Mouse (Mus musculus): Measurements from ENCODE around the gene Fam208a. TPM values are rescaled to one million over a fixed set of nuclear protein-coding genes. Genes with fewer than 3 reads are reported as not detected.

The Fam208a gene
- total and polyA plus RNA-seq, 3 experiments, result 4.4 to 11.4 (median 8.2) TPM

DNA sequence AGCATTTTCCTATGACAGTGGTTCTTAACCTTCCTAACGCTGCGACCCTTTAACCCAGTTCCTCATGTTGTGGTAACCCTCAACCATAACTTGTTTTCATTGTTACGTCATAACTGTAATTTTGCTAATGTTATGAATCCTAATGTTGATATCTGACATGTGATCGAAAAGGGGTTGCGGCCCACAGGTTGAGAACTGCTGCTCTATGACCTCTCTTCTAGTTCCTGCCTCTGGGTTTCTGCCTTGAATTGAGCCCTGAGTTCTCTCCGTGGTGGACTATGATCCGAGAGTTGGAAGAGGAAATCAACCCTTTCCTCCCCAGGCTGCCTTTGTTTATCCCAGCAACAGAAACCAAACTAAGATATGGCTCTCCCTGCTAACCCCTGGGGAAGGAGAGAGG, 47.2 kb upstream of the Fam208a start:
- H3K79me2 ChIP-seq (replicated peaks; ENCODE audit: control insufficient read depth, extremely low read depth, insufficient read depth, poor library complexity, severe bottlenecking), result no peaks in the 10 kb centered on the region
- H3K4me2 ChIP-seq (ENCODE audit: insufficient read depth, low read depth, poor library complexity, severe bottlenecking), result no peak overlapping the region
- H3K27ac ChIP-seq (ENCODE audit: insufficient read depth, low read depth), result no peak overlapping the region
- H3K9ac ChIP-seq (ENCODE audit: insufficient read depth, low read depth), result no peak overlapping the region
- no peak for DNase-seq (ENCODE audit: extremely low read depth)
- dilution Hi-C loops (cut with MboI; ENCODE audit: extremely low pct_ligation_motif_present, extremely low pct_unique_long_range_greater_than_20kb, low sequenced_read_pairs), result no loop called here
- no peak for TF ChIP-seq MAX (IDR thresholded peaks at IDR 0.05; ENCODE audit: low read length)
- TF ChIP-seq GABPA (IDR thresholded peaks at IDR 0.05; ENCODE audit: insufficient replicate concordance, low read depth, low read length), result no peak
- TF ChIP-seq KAT2A (IDR thresholded peaks at IDR 0.05; ENCODE audit: insufficient replicate concordance, low read length), result no peak
- H3K4me3 ChIP-seq (replicated peaks in 1 of 3; ENCODE audit: low read depth in 2 of 3, low read length in 2 of 3, poor library complexity in 1 of 3), result no peak overlapping the region
- peaks cover 0 to 3% of the 10 kb centered on the region in 2 experiments; a peak in 2 of 4 replicates for H3K4me1 ChIP-seq (ENCODE audit: control insufficient read depth in 1 of 2, insufficient read depth in 2 of 2)
- peaks cover 2% of the 10 kb centered on the region for H3K9me3 ChIP-seq (replicated peaks; ENCODE audit: low read length)
- no peaks in the 10 kb centered on the region for H3K36me3 ChIP-seq (replicated peaks in 1 of 2; ENCODE audit: control insufficient read depth in 1 of 2, insufficient read depth in 1 of 2, low read length in 1 of 2)
- in situ Hi-C loops (cut with MboI; ENCODE audit: low pct_ligation_motif_present, low pct_unique_long_range_greater_than_20kb, low sequenced_read_pairs), result no loop called here
- H3K27me3 ChIP-seq (replicated peaks), result no peaks in the 10 kb centered on the region

- in situ Hi-C loops (cut with MboI; ENCODE audit: low pct_ligation_motif_present, low pct_unique_long_range_greater_than_20kb, low sequenced_read_pairs), result no loop called here
- dilution Hi-C loops (cut with MboI; ENCODE audit: extremely low pct_ligation_motif_present, extremely low pct_unique_long_range_greater_than_20kb, low sequenced_read_pairs), result no loop called here
- Histone ChIP-seq H3K9ac (ENCODE audit: insufficient read depth, low read depth) (no peak overlapping the region), H3K4me3 (replicated peaks in 1 of 3; ENCODE audit: low read depth in 2 of 3, low read length in 2 of 3, poor library complexity in 1 of 3) (no peak overlapping the region), H3K36me3 (replicated peaks in 1 of 2; ENCODE audit: control insufficient read depth in 1 of 2, insufficient read depth in 1 of 2, low read length in 1 of 2) (no peaks in the 10 kb centered on the region), H3K27me3 (replicated peaks) (no peaks in the 10 kb centered on the region), H3K4me1 (ENCODE audit: control insufficient read depth in 1 of 2, insufficient read depth in 2 of 2) (no peaks in the 10 kb centered on the region), H3K27ac (ENCODE audit: insufficient read depth, low read depth) (no peak overlapping the region), H3K4me2 (ENCODE audit: insufficient read depth, low read depth, poor library complexity, severe bottlenecking) (no peak overlapping the region), H3K79me2 (replicated peaks; ENCODE audit: control insufficient read depth, extremely low read depth, insufficient read depth, poor library complexity, severe bottlenecking) (no peaks in the 10 kb centered on the region), H3K9me3 (replicated peaks; ENCODE audit: low read length) (peaks cover 2% of the 10 kb centered on the region)
- DNase-seq (ENCODE audit: extremely low read depth), result no peak
- TF ChIP-seq ZMIZ1 (IDR thresholded peaks at IDR 0.05; ENCODE audit: low read depth, low read length), result no peak
- TF ChIP-seq CHD2 (IDR thresholded peaks at IDR 0.05; ENCODE audit: low read length), result no peak
- no peak for TF ChIP-seq CHD1 (IDR thresholded peaks at IDR 0.05; ENCODE audit: low read depth, low read length)
- no peak for TF ChIP-seq JUND (conservative IDR thresholded peaks at IDR 0.05; ENCODE audit: low read depth, low read length)
- no peak for TF ChIP-seq UBTF (IDR thresholded peaks at IDR 0.05; ENCODE audit: low read depth, low read length)
- TF ChIP-seq E2F4 (IDR thresholded peaks at IDR 0.05; ENCODE audit: insufficient replicate concordance, low read depth, low read length), result no peak
- TF ChIP-seq ETS1 (conservative IDR thresholded peaks at IDR 0.05; ENCODE audit: low read depth, low read length), result no peak
- TF ChIP-seq BHLHE40 (IDR thresholded peaks at IDR 0.05; ENCODE audit: low read depth, low read length), result no peak
- no peak for TF ChIP-seq KAT2A (IDR thresholded peaks at IDR 0.05; ENCODE audit: insufficient replicate concordance, low read length)
- TF ChIP-seq HCFC1 (IDR thresholded peaks at IDR 0.05; ENCODE audit: low read depth, low read length), result no peak
- no peak for TF ChIP-seq PAX5 (IDR thresholded peaks at IDR 0.05; ENCODE audit: low read length)
- no peak for TF ChIP-seq RCOR1 (conservative IDR thresholded peaks at IDR 0.05; ENCODE audit: low read depth, low read length)
- no peak for TF ChIP-seq CTCF (conservative IDR thresholded peaks at IDR 0.05 in 1 of 2, IDR thresholded peaks at IDR 0.05 in 1 of 2; ENCODE audit: low read depth in 2 of 2, low read length in 2 of 2)
- no peak for TF ChIP-seq MAZ (IDR thresholded peaks at IDR 0.05; ENCODE audit: low read depth, low read length)
Observed at GRCm38 (mm10) chr14:27383321-27383830, 45.3 kb upstream of the Fam208a start.

All from CH12.LX (cell line).